Mouse (Mus musculus): ENCODE measurements around the gene Syap1.

DNA sequence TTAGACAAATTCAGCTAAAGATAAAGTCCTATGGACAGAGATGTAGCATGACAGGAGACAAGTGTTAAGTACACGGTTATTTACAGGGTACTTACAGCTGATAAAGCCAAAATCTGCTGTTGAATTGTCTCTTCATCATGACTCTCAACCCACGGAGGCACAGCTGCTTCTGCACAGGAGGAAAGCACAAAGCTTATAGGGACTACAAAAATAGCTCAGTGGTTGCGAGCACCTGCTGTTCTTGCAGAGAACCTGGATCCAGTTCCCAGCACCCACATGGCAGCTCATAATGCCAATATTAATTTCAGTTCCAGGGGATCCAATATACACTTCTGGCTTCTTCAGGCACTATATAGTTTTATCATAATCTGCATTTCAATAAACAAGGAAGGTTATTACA is 10.0 kb downstream of the Syap1 start:
- no peak for TF ChIP-seq CTCF (IDR thresholded peaks at IDR 0.05; ENCODE audit: low read depth, low read length)
- TF ChIP-seq POLR2A (IDR thresholded peaks at IDR 0.05; ENCODE audit: extremely low read depth, insufficient read depth, low read length), result no peak
